Mouse (Mus musculus): ENCODE measurements at regions not wholly inside any gene's neighbourhood (a gene's known extent, or its start where the extent isn't known, plus 50 kb on each side); places are given as distances from the start of the nearest gene placed in this dataset.

DNA sequence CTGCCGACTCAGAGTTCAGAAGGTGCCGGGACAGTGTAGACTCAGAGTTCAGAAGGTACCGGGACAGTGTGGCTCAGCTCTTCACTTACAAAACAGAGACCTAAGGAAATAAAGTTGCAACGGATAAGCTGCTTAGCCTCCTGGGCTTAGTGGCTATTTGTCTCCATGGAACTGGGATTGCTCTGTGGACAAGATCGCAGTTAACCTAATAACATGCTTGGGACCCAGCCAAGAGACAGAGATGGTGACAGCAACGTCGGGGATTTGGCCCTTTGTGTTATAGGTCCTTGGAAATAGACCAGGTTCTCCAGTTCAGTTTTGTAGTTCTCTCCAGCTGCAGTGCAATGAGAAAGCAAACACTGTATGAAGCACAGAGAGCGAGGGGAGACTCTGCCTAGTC is 549.1 kb upstream of the Adam5 start:
- H3K27me3 ChIP-seq (replicated peaks; ENCODE audit: control insufficient read depth, insufficient read depth, low read length) = no peaks in the 10 kb centered on the region
- H3K4me2 ChIP-seq (ENCODE audit: low read depth, low read length) = no peak overlapping the region
- H3K4me1 ChIP-seq (ENCODE audit: control insufficient read depth, insufficient read depth, low read length) = no peaks in the 10 kb centered on the region
- H3K9ac ChIP-seq (ENCODE audit: low read depth, low read length) = no peak overlapping the region
- ATAC-seq = no peak
- H3K36me3 ChIP-seq (ENCODE audit: control insufficient read depth, insufficient read depth, low read length) = no peaks in the 10 kb centered on the region
- H3K9me3 ChIP-seq (ENCODE audit: control insufficient read depth, low read length) = no peaks in the 10 kb centered on the region
- H3K27ac ChIP-seq (ENCODE audit: low read length) = no peak overlapping the region
- no peak overlapping the region for H3K4me3 ChIP-seq (ENCODE audit: low read length)
- 52% methylated on average over 8 of the region's 8 CpGs for WGBS

DNA sequence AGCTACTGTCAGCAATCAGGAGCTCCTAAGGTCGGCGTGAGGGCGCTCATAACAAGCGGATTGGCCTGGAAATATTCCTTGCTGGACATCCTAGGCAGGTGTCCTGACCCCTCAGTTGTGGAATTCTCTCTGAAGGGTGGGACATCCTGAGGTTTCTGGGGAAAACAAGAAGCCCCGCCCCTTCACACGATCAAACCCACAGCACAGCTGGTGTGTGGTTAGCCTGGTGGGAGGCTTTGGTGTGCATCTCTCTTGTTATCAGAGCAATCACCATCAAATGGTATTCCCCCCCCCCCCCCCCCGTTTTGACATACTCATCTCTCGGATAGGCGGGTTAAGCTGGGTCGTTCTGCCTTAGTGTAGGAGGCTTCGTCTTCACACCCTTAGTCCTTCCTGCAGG is 546.8 kb upstream of the Adam5 start:
- no peak for ATAC-seq
- Histone ChIP-seq H3K27ac (ENCODE audit: low read length) (no peak overlapping the region), H3K4me2 (ENCODE audit: low read depth, low read length) (no peak overlapping the region), H3K9me3 (ENCODE audit: control insufficient read depth, low read length) (no peaks in the 10 kb centered on the region), H3K9ac (ENCODE audit: low read depth, low read length) (no peak overlapping the region), H3K4me3 (ENCODE audit: low read length) (no peak overlapping the region), H3K4me1 (ENCODE audit: control insufficient read depth, insufficient read depth, low read length) (no peaks in the 10 kb centered on the region), H3K36me3 (ENCODE audit: control insufficient read depth, insufficient read depth, low read length) (no peaks in the 10 kb centered on the region), H3K27me3 (replicated peaks; ENCODE audit: control insufficient read depth, insufficient read depth, low read length) (no peaks in the 10 kb centered on the region)
- 38% methylated on average over 11 of the region's 11 CpGs for WGBS

- WGBS = 84% methylated on average over 2 of the region's 2 CpGs
- no peaks in the 10 kb centered on the region for H3K9me3 ChIP-seq (ENCODE audit: control insufficient read depth, low read length)
- no peak overlapping the region for H3K27ac ChIP-seq (ENCODE audit: low read length)
- H3K4me2 ChIP-seq (ENCODE audit: low read depth, low read length) = no peak overlapping the region
- H3K4me3 ChIP-seq (ENCODE audit: low read length) = no peak overlapping the region
- H3K9ac ChIP-seq (ENCODE audit: low read depth, low read length) = no peak overlapping the region
- H3K27me3 ChIP-seq (replicated peaks; ENCODE audit: control insufficient read depth, insufficient read depth, low read length) = no peaks in the 10 kb centered on the region
- ATAC-seq = no peak
- no peaks in the 10 kb centered on the region for H3K4me1 ChIP-seq (ENCODE audit: control insufficient read depth, insufficient read depth, low read length)
- no peaks in the 10 kb centered on the region for H3K36me3 ChIP-seq (ENCODE audit: control insufficient read depth, insufficient read depth, low read length)
Measured at GRCm38 (mm10) chr8:25369331-25369730, 545.2 kb upstream of the Adam5 start.

GRCm38 (mm10) chr8:25368561-25369091 is 544.5 kb upstream of the Adam5 start:
- H3K9ac ChIP-seq (ENCODE audit: low read depth, low read length) = no peak overlapping the region
- H3K9me3 ChIP-seq (ENCODE audit: control insufficient read depth, low read length) = no peaks in the 10 kb centered on the region
- H3K27me3 ChIP-seq (replicated peaks; ENCODE audit: control insufficient read depth, insufficient read depth, low read length) = no peaks in the 10 kb centered on the region
- no peak overlapping the region for H3K4me3 ChIP-seq (ENCODE audit: low read length)
- H3K36me3 ChIP-seq (ENCODE audit: control insufficient read depth, insufficient read depth, low read length) = no peaks in the 10 kb centered on the region
- H3K4me1 ChIP-seq (ENCODE audit: control insufficient read depth, insufficient read depth, low read length) = no peaks in the 10 kb centered on the region
- no peak overlapping the region for H3K4me2 ChIP-seq (ENCODE audit: low read depth, low read length)
- 35% methylated on average over 11 of the region's 11 CpGs for WGBS
- no peak for ATAC-seq
- no peak overlapping the region for H3K27ac ChIP-seq (ENCODE audit: low read length)

- no peak overlapping the region for H3K27ac ChIP-seq (ENCODE audit: low read length)
- H3K27me3 ChIP-seq (replicated peaks; ENCODE audit: control insufficient read depth, insufficient read depth, low read length) = no peaks in the 10 kb centered on the region
- WGBS = 59% methylated on average over 15 of the region's 15 CpGs
- H3K4me3 ChIP-seq (ENCODE audit: low read length) = no peak overlapping the region
- no peaks in the 10 kb centered on the region for H3K4me1 ChIP-seq (ENCODE audit: control insufficient read depth, insufficient read depth, low read length)
- ATAC-seq = no peak
- no peak overlapping the region for H3K4me2 ChIP-seq (ENCODE audit: low read depth, low read length)
- no peaks in the 10 kb centered on the region for H3K9me3 ChIP-seq (ENCODE audit: control insufficient read depth, low read length)
- H3K36me3 ChIP-seq (ENCODE audit: control insufficient read depth, insufficient read depth, low read length) = no peaks in the 10 kb centered on the region
- no peak overlapping the region for H3K9ac ChIP-seq (ENCODE audit: low read depth, low read length)
Measured at GRCm38 (mm10) chr8:25367806-25368549, 543.8 kb upstream of the Adam5 start.

DNA sequence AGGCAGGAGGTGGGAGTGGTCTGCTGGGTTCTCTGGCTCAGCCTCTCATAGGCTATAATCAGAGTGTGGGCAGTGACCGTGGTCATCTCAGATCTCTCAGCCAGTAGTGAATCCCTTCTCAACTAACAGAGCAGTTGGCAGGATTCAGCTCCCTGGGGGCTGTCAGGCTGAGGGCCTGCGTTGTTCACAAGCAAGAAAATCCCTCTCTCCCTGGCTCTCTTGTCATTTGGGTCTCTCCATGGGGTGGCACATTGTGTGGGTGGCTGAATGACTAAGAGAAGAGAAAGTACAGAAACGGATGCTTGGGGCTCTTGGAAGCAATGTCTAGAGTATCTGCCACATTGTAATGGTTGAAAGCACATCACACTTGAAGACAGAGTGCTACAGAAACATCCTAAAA is 542.0 kb upstream of the Adam5 start:
- Histone ChIP-seq H3K4me2 (ENCODE audit: low read depth, low read length) (no peak overlapping the region), H3K36me3 (ENCODE audit: control insufficient read depth, insufficient read depth, low read length) (no peaks in the 10 kb centered on the region), H3K4me1 (ENCODE audit: control insufficient read depth, insufficient read depth, low read length) (no peaks in the 10 kb centered on the region), H3K4me3 (ENCODE audit: low read length) (no peak overlapping the region), H3K27me3 (replicated peaks; ENCODE audit: control insufficient read depth, insufficient read depth, low read length) (no peaks in the 10 kb centered on the region), H3K9me3 (ENCODE audit: control insufficient read depth, low read length) (no peaks in the 10 kb centered on the region), H3K27ac (ENCODE audit: low read length) (no peak overlapping the region), H3K9ac (ENCODE audit: low read depth, low read length) (no peak overlapping the region)
- WGBS = 38% methylated on average over 3 of the region's 3 CpGs
- no peak for ATAC-seq

DNA sequence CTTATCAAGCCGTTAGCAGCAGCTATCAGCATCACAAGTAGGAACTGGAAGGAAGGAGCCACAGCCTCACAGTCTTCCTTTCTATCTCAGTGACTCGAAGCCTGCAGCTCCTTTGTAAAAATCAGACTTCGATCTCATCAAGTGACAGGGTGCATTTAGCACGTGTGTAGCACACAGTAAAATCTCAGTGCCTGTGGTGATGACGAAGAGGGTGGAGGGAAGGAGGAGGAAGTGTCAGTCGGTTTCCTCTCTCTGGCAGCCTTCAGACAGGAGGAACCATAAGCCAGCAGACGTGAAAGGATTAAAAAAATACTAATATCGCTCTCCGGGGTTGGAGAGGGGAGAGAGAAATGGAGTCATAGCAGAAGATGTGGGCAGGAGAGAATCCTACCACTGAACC is 538.5 kb upstream of the Adam5 start:
- H3K27me3 ChIP-seq (replicated peaks; ENCODE audit: control insufficient read depth, insufficient read depth, low read length) = no peaks in the 10 kb centered on the region
- H3K9me3 ChIP-seq (ENCODE audit: control insufficient read depth, low read length) = no peaks in the 10 kb centered on the region
- WGBS = 54% methylated on average over 9 of the region's 9 CpGs
- no peaks in the 10 kb centered on the region for H3K36me3 ChIP-seq (ENCODE audit: control insufficient read depth, insufficient read depth, low read length)
- no peak overlapping the region for H3K9ac ChIP-seq (ENCODE audit: low read depth, low read length)
- no peak overlapping the region for H3K4me3 ChIP-seq (ENCODE audit: low read length)
- no peak overlapping the region for H3K4me2 ChIP-seq (ENCODE audit: low read depth, low read length)
- no peaks in the 10 kb centered on the region for H3K4me1 ChIP-seq (ENCODE audit: control insufficient read depth, insufficient read depth, low read length)
- no peak for ATAC-seq
- no peak overlapping the region for H3K27ac ChIP-seq (ENCODE audit: low read length)

- no peak for ATAC-seq
- Histone ChIP-seq H3K9me3 (ENCODE audit: control insufficient read depth, low read length) (no peaks in the 10 kb centered on the region), H3K4me3 (ENCODE audit: low read length) (no peak overlapping the region), H3K27ac (ENCODE audit: low read length) (no peak overlapping the region), H3K9ac (ENCODE audit: low read depth, low read length) (no peak overlapping the region), H3K4me1 (ENCODE audit: control insufficient read depth, insufficient read depth, low read length) (no peaks in the 10 kb centered on the region), H3K4me2 (ENCODE audit: low read depth, low read length) (no peak overlapping the region), H3K36me3 (ENCODE audit: control insufficient read depth, insufficient read depth, low read length) (no peaks in the 10 kb centered on the region), H3K27me3 (replicated peaks; ENCODE audit: control insufficient read depth, insufficient read depth, low read length) (no peaks in the 10 kb centered on the region)
- 60% methylated on average over 4 of the region's 4 CpGs for WGBS
Measured at GRCm38 (mm10) chr8:25362146-25362545, 538.0 kb upstream of the Adam5 start.

GRCm38 (mm10) chr8:25361420-25361819 is 537.3 kb upstream of the Adam5 start:
- H3K36me3 ChIP-seq (ENCODE audit: control insufficient read depth, insufficient read depth, low read length) = no peaks in the 10 kb centered on the region
- H3K4me1 ChIP-seq (ENCODE audit: control insufficient read depth, insufficient read depth, low read length) = no peaks in the 10 kb centered on the region
- no peaks in the 10 kb centered on the region for H3K9me3 ChIP-seq (ENCODE audit: control insufficient read depth, low read length)
- 89% methylated on average over 5 of the region's 5 CpGs for WGBS
- no peaks in the 10 kb centered on the region for H3K27me3 ChIP-seq (replicated peaks; ENCODE audit: control insufficient read depth, insufficient read depth, low read length)
- H3K4me3 ChIP-seq (ENCODE audit: low read length) = no peak overlapping the region
- no peak for ATAC-seq
- no peak overlapping the region for H3K27ac ChIP-seq (ENCODE audit: low read length)
- no peak overlapping the region for H3K4me2 ChIP-seq (ENCODE audit: low read depth, low read length)
- no peak overlapping the region for H3K9ac ChIP-seq (ENCODE audit: low read depth, low read length)

All from intestine, embryonic 16.5 days (tissue).